Mouse (Mus musculus) gonadal fat pad, adult 2 months (tissue): ENCODE data around the gene Dpagt1. TPM values are rescaled to one million over a fixed set of nuclear protein-coding genes. Genes with fewer than 3 reads are reported as not detected.

ENCODE experiments used
- DNase-seq: peaks from one replicate; pipeline ENCODE4 v3.0.0-alpha.2; 2012; ENCODE audit warnings: low read depth
- polyA plus RNA-seq: library from polyadenylated mRNA; depleted of rRNA; stranded (reverse); fragments of >200 nt; gene quantifications from 2 replicates; pipeline ENCODE4 v1.2.3, GENCODE M21; 2012; rRNA removed

Dpagt1 gene
- polyA plus RNA-seq, 1 experiment = 58.4 TPM

GRCm38 (mm10) chr9:44379054-44379834, 53.4 kb downstream of the Dpagt1 start, which contains the start of gene Hyou1:
TSS of gene Hyou1 (plus strand) at chr9:44379490.
- DNase-seq = no peak

- DNase-seq = no peak
Observed at GRCm38 (mm10) chr9:44379862-44380261, 54.0 kb downstream of the Dpagt1 start.

Other genes starting within 250 kb of the Dpagt1 start
- 72.1 and 84.4 TPM in 2 replicates for gene Mfrp, start 224.3 kb upstream of the Dpagt1 start, polyA plus RNA-seq
- gene C1qtnf5, start 218.8 kb upstream of the Dpagt1 start, polyA plus RNA-seq = 28.7 and 29.3 TPM in 2 replicates
- gene Gm49380, start 212.5 kb upstream of the Dpagt1 start, polyA plus RNA-seq = 0.04 and 0.10 TPM in 2 replicates
- gene Rnf26, start 212.5 kb upstream of the Dpagt1 start, polyA plus RNA-seq = 23.4 and 25.6 TPM in 2 replicates
- gene Mcam, start 191.6 kb upstream of the Dpagt1 start, polyA plus RNA-seq = 196 and 288 TPM in 2 replicates
- gene Cbl, start 92.0 kb upstream of the Dpagt1 start, polyA plus RNA-seq = 12.2 and 14.1 TPM in 2 replicates
- 6.6 and 6.9 TPM in 2 replicates for gene Ccdc153, start 85.3 kb upstream of the Dpagt1 start, polyA plus RNA-seq
- gene Pdzd3, start 74.5 kb upstream of the Dpagt1 start, polyA plus RNA-seq = 1.4 and 2.3 TPM in 2 replicates
- 22.9 and 28.3 TPM in 2 replicates for gene Nlrx1, start 57.4 kb upstream of the Dpagt1 start, polyA plus RNA-seq
- 4.9 and 6.6 TPM in 2 replicates for gene Abcg4, start 37.4 kb upstream of the Dpagt1 start, polyA plus RNA-seq
- gene Hinfp, start 20.3 kb upstream of the Dpagt1 start, polyA plus RNA-seq = 25.4 and 39.6 TPM in 2 replicates
- 51.5 and 52.0 TPM in 2 replicates for gene C2cd2l, start 5.7 kb upstream of the Dpagt1 start, polyA plus RNA-seq
- 52.0 and 59.0 TPM in 2 replicates for gene H2afx, start 8.7 kb downstream of the Dpagt1 start, polyA plus RNA-seq
- gene Hmbs, start 18.2 kb downstream of the Dpagt1 start, polyA plus RNA-seq = 65.2 and 74.7 TPM in 2 replicates
- gene Vps11, start 35.7 kb downstream of the Dpagt1 start, polyA plus RNA-seq = 42.6 and 46.1 TPM in 2 replicates
- 124 and 158 TPM in 2 replicates for gene Hyou1, start 53.5 kb downstream of the Dpagt1 start, polyA plus RNA-seq
- gene Slc37a4, start 70.8 kb downstream of the Dpagt1 start, polyA plus RNA-seq = 90.4 and 96.0 TPM in 2 replicates
- gene Rps25, start 81.1 kb downstream of the Dpagt1 start, polyA plus RNA-seq = 255 and 355 TPM in 2 replicates
- 63.4 and 83.7 TPM in 2 replicates for gene Trappc4, start 81.6 kb downstream of the Dpagt1 start, polyA plus RNA-seq
- 25.4 and 35.0 TPM in 2 replicates for gene Ccdc84, start 92.5 kb downstream of the Dpagt1 start, polyA plus RNA-seq
- gene Foxr1, start 115.1 kb downstream of the Dpagt1 start, polyA plus RNA-seq = 0.05 TPM in 1 of 2 replicates, not detected in the other
- 5.7 and 7.3 TPM in 2 replicates for gene Upk2, start 129.0 kb downstream of the Dpagt1 start, polyA plus RNA-seq
- gene Bcl9l, start 156.8 kb downstream of the Dpagt1 start, polyA plus RNA-seq = 31.3 and 54.0 TPM in 2 replicates
- gene Cxcr5, start 235.9 kb downstream of the Dpagt1 start, polyA plus RNA-seq = 0.88 and 1.2 TPM in 2 replicates